In the genomic region with DNA sequence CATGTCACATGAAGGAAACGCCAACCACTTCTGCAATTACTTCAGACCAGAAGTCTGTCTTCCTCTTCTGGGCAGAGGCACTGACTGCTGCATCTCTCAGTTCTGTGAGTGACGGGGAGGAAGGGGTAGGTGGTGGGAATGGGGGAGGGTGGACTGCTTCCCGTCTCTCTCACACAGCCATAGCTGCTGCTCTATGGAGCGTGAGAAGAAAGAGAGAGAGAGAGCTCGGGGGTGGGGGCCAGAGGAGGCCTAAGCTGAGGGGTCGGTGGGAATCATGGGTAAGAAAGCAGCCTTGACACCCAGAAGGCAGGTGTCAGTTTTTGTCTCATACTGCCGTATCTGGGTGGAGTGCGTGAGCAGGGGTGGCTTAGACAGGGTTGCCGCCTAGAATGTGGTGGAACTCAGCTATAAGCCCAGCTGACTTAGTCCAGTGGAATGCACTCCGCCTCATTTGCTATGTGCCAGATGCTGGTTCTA, we compare ENCODE assay signal across 9 mouse cellular contexts. TPM values are rescaled to one million over a fixed set of nuclear protein-coding genes. Genes with fewer than 3 reads are reported as not detected.
DNase-seq lines count a peak whose midpoint lies in the region; ATAC-seq lines count a peak whose summit lies in the region.
"Had no signal": no experiment of that assay in that cellular context is flagged by ENCODE, and none has a peak within 500 bp of the region (broad histone marks: within the 10 kb centered on the region; RNA-seq: fewer than 3 reads in every experiment).

No protein-coding gene starts in this region.

- no peaks in the 10 kb centered on the region for H3K9me3 ChIP-seq in heart, embryonic 11.5 days (replicated peaks; ENCODE audit: control insufficient read depth, low read length)
- no peaks in the 10 kb centered on the region for H3K9me3 ChIP-seq in heart, embryonic 10.5 days
- no peaks in the 10 kb centered on the region for H3K9me3 ChIP-seq in neural tube, embryonic 11.5 days (ENCODE audit: control insufficient read depth, low read length)
- no peaks in the 10 kb centered on the region for H3K9me3 ChIP-seq in neural tube, embryonic 15.5 days (replicated peaks)
- H3K9me3 ChIP-seq in liver, embryonic 11.5 days (ENCODE audit: control insufficient read depth, low read length), result no peaks in the 10 kb centered on the region

- no peak overlapping the region for H3K9ac ChIP-seq in heart, embryonic 11.5 days (ENCODE audit: low read depth, low read length)
- no peak overlapping the region for H3K9ac ChIP-seq in neural tube, embryonic 11.5 days (ENCODE audit: low read length)
- H3K9ac ChIP-seq in neural tube, embryonic 15.5 days (replicated peaks), result no peak overlapping the region
- no peak overlapping the region for H3K9ac ChIP-seq in liver, embryonic 11.5 days (ENCODE audit: low read depth, low read length)

- no peak overlapping the region for H3K4me3 ChIP-seq in heart, embryonic 11.5 days (ENCODE audit: low read depth, low read length)
- H3K4me3 ChIP-seq in heart, embryonic 10.5 days, result no peak overlapping the region
- H3K4me3 ChIP-seq in neural tube, embryonic 11.5 days (ENCODE audit: low read depth, low read length), result no peak overlapping the region
- no peak overlapping the region for H3K4me3 ChIP-seq in neural tube, embryonic 15.5 days (replicated peaks)
- no peak overlapping the region for H3K4me3 ChIP-seq in liver, embryonic 11.5 days (ENCODE audit: low read depth, low read length)

- no peak overlapping the region for H3K4me2 ChIP-seq in heart, embryonic 11.5 days
- H3K4me2 ChIP-seq in neural tube, embryonic 11.5 days (ENCODE audit: low read depth), result no peak overlapping the region
- H3K4me2 ChIP-seq in neural tube, embryonic 15.5 days, result no peak overlapping the region
- H3K4me2 ChIP-seq in liver, embryonic 11.5 days, result no peak overlapping the region

- intact Hi-C loops in left cerebral cortex, postnatal 10 days (cut with DNase I), result no loop called here

- peaks cover 4% of the 10 kb centered on the region for H3K4me1 ChIP-seq in heart, embryonic 11.5 days (ENCODE audit: control insufficient read depth, insufficient read depth, low read length)
- H3K4me1 ChIP-seq in heart, embryonic 10.5 days, result peaks cover 22% of the 10 kb centered on the region
- peaks cover 2% of the 10 kb centered on the region; the same call in 1 of the 2 replicates for H3K4me1 ChIP-seq in neural tube, embryonic 11.5 days (ENCODE audit: control insufficient read depth, insufficient read depth, low read length)
- peaks cover 6% of the 10 kb centered on the region for H3K4me1 ChIP-seq in neural tube, embryonic 15.5 days
- H3K4me1 ChIP-seq in liver, embryonic 11.5 days (replicated peaks; ENCODE audit: control insufficient read depth, insufficient read depth, low read length), result peaks cover 11% of the 10 kb centered on the region; the same call in 1 of the 2 replicates

- no peaks in the 10 kb centered on the region for H3K36me3 ChIP-seq in heart, embryonic 11.5 days (ENCODE audit: control insufficient read depth, insufficient read depth, low read length)
- no peaks in the 10 kb centered on the region; the same call in none of the 2 replicates for H3K36me3 ChIP-seq in heart, embryonic 10.5 days
- H3K36me3 ChIP-seq in neural tube, embryonic 11.5 days (ENCODE audit: control insufficient read depth, insufficient read depth, low read length), result no peaks in the 10 kb centered on the region
- H3K36me3 ChIP-seq in neural tube, embryonic 15.5 days, result peaks cover 61% of the 10 kb centered on the region
- H3K36me3 ChIP-seq in liver, embryonic 11.5 days (ENCODE audit: control insufficient read depth, insufficient read depth, low read length), result 0 out of 2 replicates have a peak, but pooled peaks cover 2% of the 10 kb centered on the region

- 0 out of 2 replicates have a peak, but pooled peaks have one; percentile 22 for ATAC-seq in heart, embryonic 11.5 days (replicated peaks; ENCODE audit: insufficient number of reproducible peaks, low FRiP score, low TSS enrichment)
- no peak for ATAC-seq in neural tube, embryonic 11.5 days (ENCODE audit: insufficient read depth, low FRiP score, low TSS enrichment)
- ATAC-seq in neural tube, embryonic 15.5 days (ENCODE audit: low FRiP score), result no peak
- ATAC-seq in liver, embryonic 11.5 days (replicated peaks; ENCODE audit: low FRiP score), result peak; percentile 42; the same call in 1 of the 2 replicates

- H3K27me3 ChIP-seq in heart, embryonic 11.5 days (ENCODE audit: control insufficient read depth, insufficient read depth, low read length), result peaks cover 10% of the 10 kb centered on the region
- H3K27me3 ChIP-seq in heart, embryonic 10.5 days (ENCODE audit: insufficient read depth, poor library complexity, severe bottlenecking), result peaks cover 45% of the 10 kb centered on the region
- H3K27me3 ChIP-seq in neural tube, embryonic 11.5 days (ENCODE audit: control insufficient read depth, insufficient read depth, low read length), result no peaks in the 10 kb centered on the region
- H3K27me3 ChIP-seq in neural tube, embryonic 15.5 days (replicated peaks), result no peaks in the 10 kb centered on the region
- no peaks in the 10 kb centered on the region for H3K27me3 ChIP-seq in liver, embryonic 11.5 days (replicated peaks; ENCODE audit: control insufficient read depth, insufficient read depth, low read length)

- DNase-seq in heart, embryonic 10.5 days (ENCODE audit: low spot score), result no peak
- peak; percentile 33 for DNase-seq in neural tube, embryonic 11.5 days (ENCODE audit: low spot score)
- no peak for DNase-seq in liver, embryonic 11.5 days (ENCODE audit: low spot score)
- DNase-seq in telencephalon, adult 2 months (ENCODE audit: low read depth, low spot score), result peak; percentile 60
- DNase-seq in adipocyte (ENCODE audit: low spot score), result no peak
- no peak for DNase-seq in left cerebral cortex, postnatal 10 days (ENCODE audit: extremely low spot score in 1 of 2, low spot score in 2 of 2)

- WGBS in heart, embryonic 11.5 days (ENCODE audit: insufficient replicate concordance), result 48% methylated on average over 10 of the region's 10 CpGs
- WGBS in heart, embryonic 10.5 days, result 45% methylated on average over 10 of the region's 10 CpGs
- 54% methylated on average over 10 of the region's 10 CpGs for WGBS in neural tube, embryonic 11.5 days
- WGBS in neural tube, embryonic 15.5 days, result 52% methylated on average over 10 of the region's 10 CpGs
- WGBS in liver, embryonic 11.5 days, result 54% methylated on average over 10 of the region's 10 CpGs

- H3K27ac ChIP-seq in heart, embryonic 11.5 days (ENCODE audit: low read depth, low read length), result no peak overlapping the region
- H3K27ac ChIP-seq in heart, embryonic 10.5 days, result no peak overlapping the region
- no peak overlapping the region for H3K27ac ChIP-seq in neural tube, embryonic 11.5 days (ENCODE audit: low read depth, low read length)
- H3K27ac ChIP-seq in neural tube, embryonic 15.5 days (replicated peaks), result no peak overlapping the region
- no peak overlapping the region for H3K27ac ChIP-seq in liver, embryonic 11.5 days (ENCODE audit: low read depth, low read length)

RNA-seq across cellular contexts. Expression of a gene that starts 25.6 kb away (rescaled TPM):
- polyA plus RNA-seq in heart, embryonic 11.5 days (2014; fragmentation: Nextera tagmentation; extraction: Ambion mirVana), result 1.0 and 1.1 TPM in 2 replicates
- 0.47 and 3.9 TPM in 2 replicates for polyA plus RNA-seq in heart, embryonic 10.5 days (2016; fragmentation: Nextera tagmentation; extraction: Ambion mirVana)
- 0.69 and 1.0 TPM in 2 replicates for polyA plus RNA-seq in neural tube, embryonic 11.5 days (2014; fragmentation: Nextera tagmentation; extraction: Ambion mirVana)
- polyA plus RNA-seq in neural tube, embryonic 15.5 days (2015; fragmentation: Nextera tagmentation; extraction: Ambion mirVana), result 0.59 TPM in 1 of 2 replicates, not detected in the other
- 0.51 and 1.1 TPM in 2 replicates for polyA plus RNA-seq in liver, embryonic 11.5 days (2014; fragmentation: Nextera tagmentation; extraction: Ambion mirVana)
- total RNA-seq in left cerebral cortex, postnatal 10 days (2021), result not detected
- total RNA-seq: layer of hippocampus, adult 18-20 months had no signal

RNA-seq across cellular contexts. Expression of a gene that starts 30.7 kb away (rescaled TPM):
- polyA plus RNA-seq in heart, embryonic 11.5 days (2014; fragmentation: Nextera tagmentation; extraction: Ambion mirVana), result 7.2 and 15.2 TPM in 2 replicates
- 20.7 and 21.2 TPM in 2 replicates for polyA plus RNA-seq in heart, embryonic 10.5 days (2016; fragmentation: Nextera tagmentation; extraction: Ambion mirVana)
- 2.8 and 3.0 TPM in 2 replicates for polyA plus RNA-seq in neural tube, embryonic 11.5 days (2014; fragmentation: Nextera tagmentation; extraction: Ambion mirVana)
- 6.2 and 10.8 TPM in 2 replicates for polyA plus RNA-seq in neural tube, embryonic 15.5 days (2015; fragmentation: Nextera tagmentation; extraction: Ambion mirVana)
- 56.8 and 59.1 TPM in 2 replicates for polyA plus RNA-seq in liver, embryonic 11.5 days (2014; fragmentation: Nextera tagmentation; extraction: Ambion mirVana)
- 10 to 100 TPM; 37.8 to 39.5 TPM for total RNA-seq in left cerebral cortex, postnatal 10 days (2021)

RNA-seq across cellular contexts. Expression of a gene that starts 30.7 kb away (rescaled TPM):
- polyA plus RNA-seq in heart, embryonic 11.5 days (2014; fragmentation: Nextera tagmentation; extraction: Ambion mirVana), result 11.2 and 11.3 TPM in 2 replicates
- polyA plus RNA-seq in heart, embryonic 10.5 days (2016; fragmentation: Nextera tagmentation; extraction: Ambion mirVana), result 9.8 and 11.6 TPM in 2 replicates
- polyA plus RNA-seq in neural tube, embryonic 11.5 days (2014; fragmentation: Nextera tagmentation; extraction: Ambion mirVana), result 41.3 and 44.4 TPM in 2 replicates
- polyA plus RNA-seq in neural tube, embryonic 15.5 days (2015; fragmentation: Nextera tagmentation; extraction: Ambion mirVana), result 99.6 and 105 TPM in 2 replicates
- 34.2 and 37.9 TPM in 2 replicates for polyA plus RNA-seq in liver, embryonic 11.5 days (2014; fragmentation: Nextera tagmentation; extraction: Ambion mirVana)
- total RNA-seq in left cerebral cortex, postnatal 10 days (2021), result 10 to 100 TPM; 98.1 TPM

Comparison
In these comparisons a context has a peak if more than half of its experiments do, and no peak if none do; other contexts are left out.
1. ATAC-seq: peak in heart, embryonic 11.5 days (single experiment) and liver, embryonic 11.5 days (single experiment); none in neural tube, embryonic 11.5 days (single experiment) and neural tube, embryonic 15.5 days (single experiment).
2. DNase-seq: peak in neural tube, embryonic 11.5 days (single experiment) and telencephalon, adult 2 months (single experiment); none in heart, embryonic 10.5 days (single experiment), liver, embryonic 11.5 days (single experiment), adipocyte (single experiment) and left cerebral cortex, postnatal 10 days (0 of 2).